Mouse (Mus musculus): ENCODE results near the gene Shisal1. TPM values are rescaled to one million over a fixed set of nuclear protein-coding genes. Genes with fewer than 3 reads are reported as not detected.

Shisal1 gene
- polyA plus RNA-seq, 1 experiment from 2014 or later: 18.0 TPM

DNA sequence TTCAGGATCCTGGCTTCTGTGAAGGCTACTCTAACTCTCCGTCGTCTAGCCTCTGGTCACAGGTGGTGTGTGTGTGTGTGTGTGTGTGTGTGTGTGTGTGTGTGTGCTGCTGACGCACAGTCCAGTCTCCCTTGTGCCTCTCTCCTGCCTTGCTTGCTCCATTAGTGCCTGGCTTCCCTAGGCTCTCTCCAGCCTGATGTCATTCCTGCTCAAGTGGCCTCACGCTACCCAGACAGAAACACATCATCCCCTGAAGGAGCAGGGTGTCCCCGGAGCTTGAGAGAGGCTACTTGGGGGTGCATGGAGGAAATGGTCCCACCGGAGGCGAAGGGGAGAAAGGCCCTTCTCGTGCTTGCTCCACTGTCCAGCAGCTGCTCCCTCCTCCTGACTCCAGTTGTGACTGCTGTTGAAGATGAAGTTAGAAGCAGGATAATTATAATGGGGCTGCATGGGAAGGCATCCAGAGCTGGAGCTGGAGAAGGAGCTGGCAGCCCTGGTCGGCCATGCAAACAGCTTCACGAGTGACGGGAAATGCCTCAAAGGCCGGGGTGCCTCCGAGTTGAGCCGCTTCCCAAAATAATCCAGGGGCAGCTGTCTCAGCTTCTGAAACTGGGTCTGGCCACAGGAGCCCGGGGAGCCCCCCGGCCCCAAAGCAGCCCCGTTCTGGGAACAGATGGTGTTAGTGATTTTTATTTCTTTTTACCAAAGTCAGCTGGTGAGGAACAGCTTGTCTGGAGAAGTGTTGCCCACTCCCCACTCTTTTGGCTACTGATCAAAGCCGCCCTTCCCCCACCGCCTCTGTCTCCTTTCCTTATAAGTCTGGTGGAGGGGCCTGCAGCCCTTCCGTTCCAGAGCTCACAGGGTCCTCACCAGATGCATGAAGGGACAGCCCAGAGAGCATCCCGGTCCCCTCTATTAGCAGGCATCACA, 94.7 kb downstream of the Shisal1 start:
- Histone ChIP-seq H3K36me3 (ENCODE audit: control insufficient read depth, insufficient read depth, low read length) (no peaks in the 10 kb centered on the region), H3K27ac (replicated peaks; ENCODE audit: low read depth, low read length) (0 out of 2 replicates have a peak overlapping the region, but pooled peaks have one; percentile 20), H3K4me1 (ENCODE audit: control insufficient read depth, insufficient read depth, low read length) (0 out of 2 replicates have a peak, but pooled peaks cover 9% of the 10 kb centered on the region), H3K27me3 (ENCODE audit: control insufficient read depth, insufficient read depth, low read length) (no peaks in the 10 kb centered on the region), H3K4me2 (ENCODE audit: low read length) (no peak overlapping the region), H3K4me3 (replicated peaks; ENCODE audit: low read depth, low read length) (no peak overlapping the region), H3K9ac (replicated peaks; ENCODE audit: low read length) (no peak overlapping the region), H3K9me3 (ENCODE audit: control insufficient read depth, low read length) (0 out of 2 replicates have a peak, but pooled peaks cover 4% of the 10 kb centered on the region)
- ATAC-seq (ENCODE audit: low FRiP score, low TSS enrichment) (no peak), DNase-seq (peak; percentile 40)
- 58% methylated on average over 21 of the region's 21 CpGs for WGBS

GRCm38 (mm10) chr15:84351342-84351741, 95.6 kb downstream of the Shisal1 start:
- H3K27ac ChIP-seq (replicated peaks; ENCODE audit: low read depth, low read length): no peak overlapping the region
- no peak overlapping the region for H3K4me2 ChIP-seq (ENCODE audit: low read length)
- H3K4me3 ChIP-seq (replicated peaks; ENCODE audit: low read depth, low read length): no peak overlapping the region
- H3K36me3 ChIP-seq (ENCODE audit: control insufficient read depth, insufficient read depth, low read length): no peaks in the 10 kb centered on the region
- H3K9ac ChIP-seq (replicated peaks; ENCODE audit: low read length): no peak overlapping the region
- ATAC-seq (ENCODE audit: low FRiP score, low TSS enrichment): no peak
- 0 out of 2 replicates have a peak, but pooled peaks cover 4% of the 10 kb centered on the region for H3K9me3 ChIP-seq (ENCODE audit: control insufficient read depth, low read length)
- DNase-seq: no peak
- 0 out of 2 replicates have a peak, but pooled peaks cover 9% of the 10 kb centered on the region for H3K4me1 ChIP-seq (ENCODE audit: control insufficient read depth, insufficient read depth, low read length)
- WGBS: 85% methylated on average over 7 of the region's 7 CpGs
- H3K27me3 ChIP-seq (ENCODE audit: control insufficient read depth, insufficient read depth, low read length): no peaks in the 10 kb centered on the region

GRCm38 (mm10) chr15:84349915-84350738, 96.8 kb downstream of the Shisal1 start:
- Histone ChIP-seq H3K27ac (replicated peaks; ENCODE audit: low read depth, low read length) (peak overlapping the region; percentile 16; the same call in 1 of the 2 replicates), H3K4me3 (replicated peaks; ENCODE audit: low read depth, low read length) (no peak overlapping the region), H3K27me3 (ENCODE audit: control insufficient read depth, insufficient read depth, low read length) (no peaks in the 10 kb centered on the region), H3K4me2 (ENCODE audit: low read length) (no peak overlapping the region), H3K36me3 (ENCODE audit: control insufficient read depth, insufficient read depth, low read length) (no peaks in the 10 kb centered on the region), H3K4me1 (ENCODE audit: control insufficient read depth, insufficient read depth, low read length) (peaks cover 13% of the 10 kb centered on the region; the same call in 1 of the 2 replicates), H3K9me3 (ENCODE audit: control insufficient read depth, low read length) (0 out of 2 replicates have a peak, but pooled peaks cover 4% of the 10 kb centered on the region), H3K9ac (replicated peaks; ENCODE audit: low read length) (no peak overlapping the region)
- no peak for ATAC-seq (ENCODE audit: low FRiP score, low TSS enrichment)
- WGBS: 63% methylated on average over 14 of the region's 14 CpGs
- DNase-seq: no peak

DNA sequence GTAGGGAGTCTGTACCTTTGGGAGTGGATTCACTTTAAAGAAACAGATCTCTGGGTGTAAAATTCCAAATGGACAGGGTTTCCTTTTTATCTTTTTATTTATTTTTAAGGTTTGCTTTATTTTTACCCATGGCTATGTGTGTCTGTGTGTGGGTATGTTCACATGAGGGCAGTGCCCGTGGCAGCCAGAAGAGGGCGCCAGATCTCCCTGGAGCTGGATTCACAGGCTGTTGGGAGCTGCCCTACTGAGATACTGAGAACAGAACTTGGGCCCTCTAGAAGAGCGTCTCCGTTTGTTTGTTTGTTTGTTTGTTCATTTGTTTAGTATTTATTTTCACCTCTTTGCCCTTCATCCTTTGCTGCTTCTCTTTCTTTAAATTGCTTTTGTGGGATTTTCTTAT, 98.1 kb downstream of the Shisal1 start:
- no peak for DNase-seq

DNA sequence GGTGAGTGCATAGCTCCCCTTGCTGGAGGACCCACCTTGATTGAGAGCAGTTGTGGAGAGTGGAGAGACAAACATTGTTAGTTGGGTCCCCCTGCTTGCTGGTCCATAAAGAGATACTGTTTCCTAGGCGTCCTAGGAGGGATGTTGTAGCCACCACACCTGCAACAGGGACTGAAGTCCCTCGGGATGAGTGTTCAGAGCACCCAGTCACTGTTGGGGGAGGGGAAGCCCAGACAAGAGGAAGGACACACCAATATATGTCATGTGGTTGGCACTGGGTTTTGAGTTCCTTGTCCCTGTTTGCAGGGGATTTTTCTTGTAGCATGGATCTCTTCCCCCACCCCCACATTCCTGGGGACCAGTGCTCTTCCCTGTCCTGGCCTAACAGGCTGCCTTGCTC, 106.0 kb downstream of the Shisal1 start:
- H3K27ac ChIP-seq (replicated peaks; ENCODE audit: low read depth, low read length): no peak overlapping the region
- H3K9me3 ChIP-seq (ENCODE audit: control insufficient read depth, low read length): no peaks in the 10 kb centered on the region
- H3K4me2 ChIP-seq (ENCODE audit: low read length): no peak overlapping the region
- no peak overlapping the region for H3K4me3 ChIP-seq (replicated peaks; ENCODE audit: low read depth, low read length)
- no peaks in the 10 kb centered on the region for H3K27me3 ChIP-seq (ENCODE audit: control insufficient read depth, insufficient read depth, low read length)
- H3K9ac ChIP-seq (replicated peaks; ENCODE audit: low read length): no peak overlapping the region
- no peaks in the 10 kb centered on the region for H3K36me3 ChIP-seq (ENCODE audit: control insufficient read depth, insufficient read depth, low read length)
- peaks cover 7% of the 10 kb centered on the region; the same call in 1 of the 2 replicates for H3K4me1 ChIP-seq (ENCODE audit: control insufficient read depth, insufficient read depth, low read length)
- 73% methylated on average over 2 of the region's 2 CpGs for WGBS
- no peak for ATAC-seq (ENCODE audit: low FRiP score, low TSS enrichment)
- DNase-seq: no peak

More for the DNA sequence above, 98.1 kb downstream of the Shisal1 start:
- 97% methylated on average over 4 of the region's 4 CpGs for WGBS
- Histone ChIP-seq H3K9me3 (ENCODE audit: control insufficient read depth, low read length) (0 out of 2 replicates have a peak, but pooled peaks cover 4% of the 10 kb centered on the region), H3K4me2 (ENCODE audit: low read length) (no peak overlapping the region), H3K27me3 (ENCODE audit: control insufficient read depth, insufficient read depth, low read length) (no peaks in the 10 kb centered on the region), H3K4me1 (ENCODE audit: control insufficient read depth, insufficient read depth, low read length) (peaks cover 13% of the 10 kb centered on the region; the same call in 1 of the 2 replicates), H3K27ac (replicated peaks; ENCODE audit: low read depth, low read length) (no peak overlapping the region), H3K36me3 (ENCODE audit: control insufficient read depth, insufficient read depth, low read length) (no peaks in the 10 kb centered on the region), H3K4me3 (replicated peaks; ENCODE audit: low read depth, low read length) (no peak overlapping the region), H3K9ac (replicated peaks; ENCODE audit: low read length) (no peak overlapping the region)
- no peak for ATAC-seq (ENCODE audit: low FRiP score, low TSS enrichment)

DNA sequence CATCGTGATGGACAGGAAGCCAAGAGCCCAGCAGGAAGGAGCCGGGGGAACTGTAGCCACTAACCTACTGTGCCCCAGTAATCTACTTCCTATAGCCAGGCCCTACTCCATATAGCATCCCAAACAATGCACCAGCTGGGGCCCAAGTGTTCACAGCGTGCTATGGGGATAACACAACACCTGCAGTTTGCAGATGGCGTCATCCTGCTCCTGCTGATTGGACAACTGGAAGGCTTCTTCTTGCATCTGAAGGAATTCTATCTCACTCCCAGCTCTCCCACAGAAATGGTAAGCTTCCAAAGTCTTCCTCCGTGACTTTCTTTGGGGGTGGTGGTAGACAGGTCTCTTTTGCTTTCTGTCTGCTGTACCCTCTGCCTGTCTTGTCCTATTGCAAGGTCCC, 109.3 kb downstream of the Shisal1 start:
- no peaks in the 10 kb centered on the region for H3K36me3 ChIP-seq (ENCODE audit: control insufficient read depth, insufficient read depth, low read length)
- H3K27me3 ChIP-seq (ENCODE audit: control insufficient read depth, insufficient read depth, low read length): no peaks in the 10 kb centered on the region
- ATAC-seq (ENCODE audit: low FRiP score, low TSS enrichment) (no peak), DNase-seq (no peak)
- no peak overlapping the region for H3K27ac ChIP-seq (replicated peaks; ENCODE audit: low read depth, low read length)
- H3K9ac ChIP-seq (replicated peaks; ENCODE audit: low read length): no peak overlapping the region
- H3K9me3 ChIP-seq (ENCODE audit: control insufficient read depth, low read length): no peaks in the 10 kb centered on the region
- H3K4me3 ChIP-seq (replicated peaks; ENCODE audit: low read depth, low read length): no peak overlapping the region
- no peak overlapping the region for H3K4me2 ChIP-seq (ENCODE audit: low read length)
- WGBS: 74% methylated on average over 5 of the region's 5 CpGs
- H3K4me1 ChIP-seq (ENCODE audit: control insufficient read depth, insufficient read depth, low read length): 0 out of 2 replicates have a peak, but pooled peaks cover 5% of the 10 kb centered on the region

GRCm38 (mm10) chr15:84336281-84336817, 110.5 kb downstream of the Shisal1 start:
- no peak overlapping the region for H3K4me3 ChIP-seq (replicated peaks; ENCODE audit: low read depth, low read length)
- H3K9ac ChIP-seq (replicated peaks; ENCODE audit: low read length): no peak overlapping the region
- H3K4me2 ChIP-seq (ENCODE audit: low read length): no peak overlapping the region
- ATAC-seq (ENCODE audit: low FRiP score, low TSS enrichment) (no peak), DNase-seq (no peak)
- 0 out of 2 replicates have a peak, but pooled peaks cover 5% of the 10 kb centered on the region for H3K4me1 ChIP-seq (ENCODE audit: control insufficient read depth, insufficient read depth, low read length)
- no peaks in the 10 kb centered on the region for H3K27me3 ChIP-seq (ENCODE audit: control insufficient read depth, insufficient read depth, low read length)
- no peaks in the 10 kb centered on the region for H3K36me3 ChIP-seq (ENCODE audit: control insufficient read depth, insufficient read depth, low read length)
- H3K27ac ChIP-seq (replicated peaks; ENCODE audit: low read depth, low read length): no peak overlapping the region; the same call in 1 of the 2 replicates
- WGBS: 72% methylated on average over 12 of the region's 12 CpGs
- H3K9me3 ChIP-seq (ENCODE audit: control insufficient read depth, low read length): no peaks in the 10 kb centered on the region

GRCm38 (mm10) chr15:84331066-84331612, 115.8 kb downstream of the Shisal1 start:
- no peaks in the 10 kb centered on the region for H3K36me3 ChIP-seq (ENCODE audit: control insufficient read depth, insufficient read depth, low read length)
- WGBS: 90% methylated on average over 4 of the region's 4 CpGs
- H3K4me2 ChIP-seq (ENCODE audit: low read length): no peak overlapping the region
- no peaks in the 10 kb centered on the region for H3K9me3 ChIP-seq (ENCODE audit: control insufficient read depth, low read length)
- 0 out of 2 replicates have a peak, but pooled peaks cover 3% of the 10 kb centered on the region for H3K4me1 ChIP-seq (ENCODE audit: control insufficient read depth, insufficient read depth, low read length)
- no peak overlapping the region for H3K9ac ChIP-seq (replicated peaks; ENCODE audit: low read length)
- no peak overlapping the region for H3K27ac ChIP-seq (replicated peaks; ENCODE audit: low read depth, low read length)
- no peak overlapping the region for H3K4me3 ChIP-seq (replicated peaks; ENCODE audit: low read depth, low read length)
- DNase-seq (no peak), ATAC-seq (ENCODE audit: low FRiP score, low TSS enrichment) (no peak)
- H3K27me3 ChIP-seq (ENCODE audit: control insufficient read depth, insufficient read depth, low read length): no peaks in the 10 kb centered on the region
